Mouse (Mus musculus): ENCODE data around the gene Otud1. TPM values are rescaled to one million over a fixed set of nuclear protein-coding genes. Genes with fewer than 3 reads are reported as not detected.

Otud1 gene
- polyA plus RNA-seq, 1 experiment from 2014 or later, result 8.9 TPM

DNA sequence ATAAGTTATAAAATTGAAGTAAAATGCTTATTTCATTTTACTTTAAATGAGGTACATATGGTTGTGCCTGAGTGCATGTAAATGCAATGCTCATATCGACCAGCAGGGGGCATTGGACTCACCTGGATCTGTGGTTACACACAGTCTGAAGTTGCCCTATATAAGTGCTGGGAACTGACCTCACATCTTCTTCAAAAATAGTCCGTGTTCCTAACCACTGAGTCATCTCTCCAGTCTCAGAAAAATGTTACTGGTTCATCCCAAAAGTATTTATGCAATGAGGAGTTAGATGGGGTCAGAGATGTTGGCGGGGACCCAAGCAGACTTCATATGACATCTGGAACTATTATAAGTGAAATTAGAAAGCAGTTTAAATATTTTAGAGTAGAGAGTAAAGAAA lies 25.4 kb downstream of the Otud1 start:
- H3K4me1 ChIP-seq (ENCODE audit: insufficient read depth), result no peaks in the 10 kb centered on the region
- H3K4me3 ChIP-seq (ENCODE audit: low read depth, low read length), result no peak overlapping the region
- H3K27me3 ChIP-seq (ENCODE audit: insufficient read depth, low read length), result no peaks in the 10 kb centered on the region
- ATAC-seq (ENCODE audit: insufficient read depth) (no peak; the same call in 1 of the 2 replicates), DNase-seq (no peak)
- peak; percentile 63 for TF ChIP-seq CTCF (IDR thresholded peaks at IDR 0.05; ENCODE audit: low read depth)
- no peaks in the 10 kb centered on the region for H3K9me3 ChIP-seq (ENCODE audit: low read depth, low read length)
- H3K4me2 ChIP-seq, result no peak overlapping the region
- WGBS, result 40% methylated on average over 3 of the region's 3 CpGs
- H3K9ac ChIP-seq, result no peak overlapping the region
- H3K36me3 ChIP-seq (ENCODE audit: insufficient read depth), result no peaks in the 10 kb centered on the region
- no peak overlapping the region for H3K27ac ChIP-seq (ENCODE audit: low read depth)

DNA sequence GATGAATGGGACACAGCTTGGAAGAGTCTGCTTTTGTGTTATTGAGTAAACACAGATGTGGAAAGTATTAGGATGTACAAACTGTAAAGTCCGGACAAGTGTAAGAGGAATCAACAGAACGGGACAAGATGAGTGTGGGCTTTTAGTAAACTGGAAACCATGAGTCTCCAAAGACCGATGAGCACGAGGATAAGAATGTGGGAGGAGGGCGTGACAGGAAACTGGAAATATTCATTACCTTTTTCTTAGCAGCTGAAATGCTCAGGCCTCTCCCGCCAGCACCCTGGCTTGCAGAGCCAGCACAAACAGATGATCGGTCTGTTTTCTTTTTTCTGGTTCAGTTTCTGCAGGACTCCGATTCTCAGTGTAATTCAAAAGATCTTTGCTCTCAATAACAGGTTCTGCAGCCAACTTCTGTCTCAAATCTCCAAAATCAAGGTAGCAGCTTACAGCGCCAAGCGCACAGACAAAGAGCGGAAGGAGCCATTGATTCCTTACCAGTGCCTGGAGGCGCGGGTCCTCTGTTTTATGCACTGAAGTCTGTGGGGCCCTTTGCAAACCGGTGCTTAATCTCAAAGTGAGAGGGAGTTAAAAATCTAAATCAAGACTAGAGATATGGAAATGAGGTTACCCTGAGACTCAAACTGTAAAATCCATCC lies 28.1 kb downstream of the Otud1 start:
- DNase-seq, result no peak
- H3K27ac ChIP-seq (ENCODE audit: low read depth), result no peak overlapping the region
- no peaks in the 10 kb centered on the region for H3K36me3 ChIP-seq (ENCODE audit: insufficient read depth)
- 40% methylated on average over 14 of the region's 14 CpGs for WGBS
- TF ChIP-seq CTCF (IDR thresholded peaks at IDR 0.05; ENCODE audit: low read depth), result no peak
- no peak overlapping the region for H3K4me3 ChIP-seq (ENCODE audit: low read depth, low read length)
- H3K4me1 ChIP-seq (ENCODE audit: insufficient read depth), result no peaks in the 10 kb centered on the region
- no peak overlapping the region for H3K9ac ChIP-seq
- H3K4me2 ChIP-seq, result no peak overlapping the region
- H3K9me3 ChIP-seq (ENCODE audit: low read depth, low read length), result no peaks in the 10 kb centered on the region
- ATAC-seq (ENCODE audit: insufficient read depth), result no peak
- no peaks in the 10 kb centered on the region for H3K27me3 ChIP-seq (ENCODE audit: insufficient read depth, low read length)

DNA sequence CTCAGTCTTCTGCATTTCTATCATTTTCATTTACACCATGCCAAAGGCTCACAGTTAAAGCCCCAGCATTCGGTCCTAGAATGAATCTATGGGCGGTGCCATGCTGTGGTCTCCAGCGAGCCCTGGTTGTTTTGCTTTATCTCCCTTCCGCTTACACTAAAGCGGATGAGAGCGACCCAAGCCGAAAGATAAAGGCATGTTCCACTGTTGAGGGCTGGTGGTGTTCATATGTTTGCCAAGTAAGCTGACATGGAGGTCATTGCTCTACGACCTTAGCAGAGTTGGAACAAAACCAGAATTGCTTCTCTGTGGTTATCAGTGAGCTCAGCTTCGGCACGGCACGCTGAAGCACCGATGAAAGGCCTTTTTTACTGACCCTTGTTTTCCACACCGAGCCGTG lies 32.5 kb downstream of the Otud1 start:
- H3K27me3 ChIP-seq (ENCODE audit: insufficient read depth, low read length), result no peaks in the 10 kb centered on the region
- no peak for TF ChIP-seq CTCF (IDR thresholded peaks at IDR 0.05; ENCODE audit: low read depth)
- H3K27ac ChIP-seq (ENCODE audit: low read depth), result no peak overlapping the region
- no peaks in the 10 kb centered on the region for H3K9me3 ChIP-seq (ENCODE audit: low read depth, low read length)
- no peaks in the 10 kb centered on the region for H3K4me1 ChIP-seq (ENCODE audit: insufficient read depth)
- 46% methylated on average over 14 of the region's 14 CpGs for WGBS
- no peak overlapping the region for H3K4me3 ChIP-seq (ENCODE audit: low read depth, low read length)
- no peaks in the 10 kb centered on the region for H3K36me3 ChIP-seq (ENCODE audit: insufficient read depth)
- no peak overlapping the region for H3K4me2 ChIP-seq
- DNase-seq, result no peak
- ATAC-seq (ENCODE audit: insufficient read depth), result no peak
- H3K9ac ChIP-seq, result no peak overlapping the region

DNA sequence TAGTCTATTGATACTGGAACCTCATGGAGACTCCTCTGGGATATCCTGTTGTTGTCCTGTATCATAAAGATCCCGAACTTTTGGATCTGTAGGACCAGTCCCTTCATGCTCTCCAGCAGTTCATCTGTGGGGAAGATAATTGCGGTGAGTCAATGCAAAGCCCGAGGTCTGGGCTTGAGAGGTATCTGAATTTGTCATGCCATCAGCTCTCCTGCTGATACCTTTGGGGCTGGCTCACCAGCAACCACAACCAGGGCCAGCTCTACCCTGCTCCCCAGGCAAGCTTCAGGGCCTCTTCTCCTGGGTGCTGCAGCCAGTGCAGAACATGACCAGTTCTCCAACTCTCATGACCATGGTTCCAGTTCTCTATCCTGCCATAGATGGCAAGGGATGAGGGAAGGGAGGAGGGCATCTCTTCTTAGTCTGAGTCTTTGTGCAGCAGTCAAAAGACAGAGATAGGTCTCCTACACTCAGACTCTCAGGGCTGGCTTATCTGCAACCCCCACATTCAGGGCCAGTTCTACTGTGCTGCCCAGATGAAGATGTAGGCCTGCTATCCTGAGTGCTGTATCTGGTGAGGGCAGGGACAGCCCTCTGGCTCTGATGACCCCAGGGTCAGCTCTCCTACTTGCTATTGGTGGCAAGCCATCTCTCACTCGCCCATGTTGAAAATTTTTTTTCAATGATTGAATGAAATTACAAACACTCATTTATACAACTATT lies 42.2 kb downstream of the Otud1 start:
- DNase-seq, result no peak
- 77% methylated on average over 4 of the region's 4 CpGs for WGBS
- no peak overlapping the region for H3K4me3 ChIP-seq (ENCODE audit: low read depth, low read length)
- no peaks in the 10 kb centered on the region for H3K27me3 ChIP-seq (ENCODE audit: insufficient read depth, low read length)
- no peak overlapping the region for H3K9ac ChIP-seq
- no peak for TF ChIP-seq CTCF (IDR thresholded peaks at IDR 0.05; ENCODE audit: low read depth)
- no peak overlapping the region for H3K4me2 ChIP-seq
- H3K27ac ChIP-seq (ENCODE audit: low read depth), result no peak overlapping the region
- ATAC-seq (ENCODE audit: insufficient read depth), result no peak; the same call in 1 of the 2 replicates
- no peaks in the 10 kb centered on the region for H3K4me1 ChIP-seq (ENCODE audit: insufficient read depth)
- no peaks in the 10 kb centered on the region for H3K9me3 ChIP-seq (ENCODE audit: low read depth, low read length)
- H3K36me3 ChIP-seq (ENCODE audit: insufficient read depth), result no peaks in the 10 kb centered on the region

DNA sequence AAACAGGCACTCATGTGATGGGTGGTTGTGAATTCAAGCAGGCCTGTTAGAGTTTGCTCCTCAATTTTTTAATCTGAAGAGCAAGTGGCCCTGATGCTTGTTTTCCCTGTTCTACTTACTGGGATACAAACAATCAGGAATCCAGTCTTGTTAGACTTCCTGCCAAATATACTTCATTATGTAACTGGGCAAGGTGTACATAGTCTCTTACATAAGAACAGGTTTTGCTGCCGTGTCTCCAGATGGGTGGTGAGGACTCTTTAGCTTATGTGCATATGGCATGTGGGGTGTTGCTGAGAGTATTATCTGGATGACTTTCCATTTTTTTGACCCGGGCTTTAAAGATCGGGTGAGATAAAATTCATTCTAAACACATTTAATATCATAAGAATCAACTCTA lies 43.8 kb downstream of the Otud1 start:
- Histone ChIP-seq H3K4me1 (ENCODE audit: insufficient read depth) (no peaks in the 10 kb centered on the region), H3K4me3 (ENCODE audit: low read depth, low read length) (no peak overlapping the region), H3K9me3 (ENCODE audit: low read depth, low read length) (no peaks in the 10 kb centered on the region), H3K4me2 (no peak overlapping the region), H3K27ac (ENCODE audit: low read depth) (no peak overlapping the region), H3K36me3 (ENCODE audit: insufficient read depth) (no peaks in the 10 kb centered on the region), H3K9ac (no peak overlapping the region), H3K27me3 (ENCODE audit: insufficient read depth, low read length) (no peaks in the 10 kb centered on the region)
- 84% methylated on average over 3 of the region's 3 CpGs for WGBS
- ATAC-seq (ENCODE audit: insufficient read depth) (no peak), DNase-seq (no peak)
- no peak for TF ChIP-seq CTCF (IDR thresholded peaks at IDR 0.05; ENCODE audit: low read depth)

DNA sequence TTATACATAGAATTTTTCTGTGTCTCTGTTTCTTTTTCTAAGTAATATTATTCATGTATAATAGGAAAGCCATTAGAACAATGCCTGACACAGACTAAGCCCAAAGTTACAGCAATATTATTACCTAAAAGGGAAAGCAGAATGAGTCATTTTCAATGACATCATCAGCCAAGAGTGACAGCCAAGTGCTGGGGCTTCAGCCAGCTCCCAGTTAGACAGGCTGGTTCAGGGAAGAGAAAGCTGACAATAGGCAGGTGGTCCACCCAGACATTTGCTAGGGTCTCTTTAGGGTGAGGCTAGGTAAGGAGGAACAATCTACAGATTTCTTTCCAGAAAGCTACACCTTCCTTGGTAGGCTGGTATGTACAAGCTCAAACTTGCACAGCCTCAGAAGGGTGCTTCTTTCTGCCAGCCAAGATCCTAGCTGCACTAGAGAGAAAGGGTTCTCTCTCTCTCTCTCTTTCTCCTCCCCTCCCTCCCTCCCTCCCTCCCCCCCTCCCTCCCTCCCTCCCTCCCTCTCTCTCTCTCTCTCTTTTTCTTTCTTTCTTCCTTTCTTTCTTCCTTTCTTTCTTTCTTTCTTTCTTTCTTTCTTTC lies 45.6 kb downstream of the Otud1 start:
- no peak overlapping the region for H3K4me3 ChIP-seq (ENCODE audit: low read depth, low read length)
- DNase-seq (peak; percentile 19), ATAC-seq (ENCODE audit: insufficient read depth) (0 out of 2 replicates have a peak, but pooled peaks have one; percentile 26)
- H3K27ac ChIP-seq (ENCODE audit: low read depth), result no peak overlapping the region
- no peak overlapping the region for H3K4me2 ChIP-seq
- H3K4me1 ChIP-seq (ENCODE audit: insufficient read depth), result no peaks in the 10 kb centered on the region
- H3K27me3 ChIP-seq (ENCODE audit: insufficient read depth, low read length), result no peaks in the 10 kb centered on the region
- no peak for TF ChIP-seq CTCF (IDR thresholded peaks at IDR 0.05; ENCODE audit: low read depth)
- no peak overlapping the region for H3K9ac ChIP-seq
- H3K36me3 ChIP-seq (ENCODE audit: insufficient read depth), result no peaks in the 10 kb centered on the region
- no peaks in the 10 kb centered on the region for H3K9me3 ChIP-seq (ENCODE audit: low read depth, low read length)

DNA sequence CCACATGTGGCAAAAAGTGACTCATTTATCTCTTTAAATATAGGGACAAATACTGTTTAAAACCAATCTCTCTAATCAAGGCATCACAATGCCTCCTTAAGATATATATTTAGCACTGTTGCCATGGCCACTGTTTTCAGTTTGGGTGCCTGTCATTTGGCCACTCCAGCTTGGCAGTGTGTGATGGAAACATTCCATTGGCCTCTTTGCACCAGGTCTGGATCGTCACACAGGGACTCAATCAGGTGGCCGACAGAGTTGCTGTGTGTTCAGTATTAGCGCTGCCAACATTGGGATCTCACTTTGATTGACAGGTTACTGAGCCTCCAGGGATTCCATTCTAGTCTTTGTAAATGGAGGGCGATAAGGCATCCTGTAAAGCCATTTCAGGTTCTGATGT lies 46.1 kb downstream of the Otud1 start:
- WGBS, result 63% methylated on average over 4 of the region's 4 CpGs
- no peak overlapping the region for H3K4me3 ChIP-seq (ENCODE audit: low read depth, low read length)
- H3K27me3 ChIP-seq (ENCODE audit: insufficient read depth, low read length), result no peaks in the 10 kb centered on the region
- no peaks in the 10 kb centered on the region for H3K9me3 ChIP-seq (ENCODE audit: low read depth, low read length)
- no peaks in the 10 kb centered on the region for H3K4me1 ChIP-seq (ENCODE audit: insufficient read depth)
- no peaks in the 10 kb centered on the region for H3K36me3 ChIP-seq (ENCODE audit: insufficient read depth)
- ATAC-seq (ENCODE audit: insufficient read depth) (peak; percentile 58; the same call in 1 of the 2 replicates), DNase-seq (peak; percentile 36)
- H3K4me2 ChIP-seq, result no peak overlapping the region
- TF ChIP-seq CTCF (IDR thresholded peaks at IDR 0.05; ENCODE audit: low read depth), result no peak
- H3K9ac ChIP-seq, result no peak overlapping the region
- no peak overlapping the region for H3K27ac ChIP-seq (ENCODE audit: low read depth)

Data from lung, embryonic 14.5 days (tissue).